Mouse (Mus musculus): Measurements from ENCODE around the gene Vmn1r198.

DNA sequence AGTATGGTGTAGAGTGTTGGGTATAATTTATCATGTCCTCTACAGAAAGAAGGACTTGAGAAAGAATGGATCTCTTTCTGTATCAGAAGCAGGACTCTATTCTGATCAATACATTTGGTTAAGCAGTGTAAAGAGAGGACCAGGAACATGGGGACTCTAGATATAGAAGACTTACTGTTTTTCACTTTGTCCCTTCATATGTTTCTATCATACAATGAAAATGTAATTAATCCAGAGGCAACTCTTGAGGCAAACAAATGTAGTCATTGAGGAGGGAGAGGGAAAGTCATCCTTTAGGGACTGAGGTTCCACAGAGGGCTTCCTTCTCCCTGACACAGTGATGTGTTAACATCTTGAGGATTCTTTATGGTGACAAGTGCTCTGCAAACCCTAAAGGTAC is 25.9 kb upstream of the Vmn1r198 start, which contains the start of gene Vmn1r197:
- TF ChIP-seq POLR2A (IDR thresholded peaks at IDR 0.05; ENCODE audit: borderline replicate concordance, insufficient read depth, low read length) (no peak), CTCF (IDR thresholded peaks at IDR 0.05; ENCODE audit: borderline replicate concordance, insufficient read depth, low read depth, low read length) (no peak)
